Mouse (Mus musculus): ENCODE results near the gene Mvb12b. TPM values are rescaled to one million over a fixed set of nuclear protein-coding genes. Genes with fewer than 3 reads are reported as not detected.
A peak's percentile ranks its signal among the peaks of the same experiment; 100 is the strongest.

Gene Mvb12b
- polyA plus RNA-seq, 1 experiment from 2014 or later = 18.8 TPM

DNA sequence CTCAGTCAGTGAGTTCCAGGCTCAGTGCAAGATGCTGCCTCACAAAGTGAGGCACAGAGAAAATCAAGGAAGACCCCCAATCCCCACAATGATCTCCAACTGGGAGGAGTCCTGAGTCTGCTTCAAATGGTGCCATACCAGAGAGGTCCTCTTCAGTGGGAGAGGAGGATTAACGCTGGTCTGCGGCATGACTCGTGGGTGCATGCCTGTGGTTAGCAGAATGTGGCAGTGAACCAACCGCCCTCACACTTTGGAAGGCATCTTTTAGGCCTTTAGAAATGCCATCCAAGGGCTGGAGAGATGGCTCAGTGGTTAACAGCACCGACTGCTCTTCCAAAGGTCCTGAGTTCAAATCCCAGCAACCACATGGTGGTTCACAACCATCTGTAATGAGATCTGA lies 142.0 kb downstream of the Mvb12b start:
- Histone ChIP-seq H3K9ac (ENCODE audit: low read depth, low read length) (no peak overlapping the region), H3K4me3 (ENCODE audit: low read length) (no peak overlapping the region), H3K27me3 (ENCODE audit: control insufficient read depth, insufficient read depth, low read length) (no peaks in the 10 kb centered on the region), H3K4me1 (ENCODE audit: control insufficient read depth, insufficient read depth, low read length) (no peaks in the 10 kb centered on the region), H3K36me3 (ENCODE audit: control insufficient read depth, insufficient read depth, low read length) (peaks cover 11% of the 10 kb centered on the region; the same call in 1 of the 2 replicates), H3K27ac (ENCODE audit: low read depth, low read length) (no peak overlapping the region), H3K4me2 (replicated peaks; ENCODE audit: low read depth, low read length) (no peak overlapping the region), H3K9me3 (ENCODE audit: control insufficient read depth, low read length) (no peaks in the 10 kb centered on the region)
- no peak for ATAC-seq (ENCODE audit: low FRiP score, low TSS enrichment)
- 92% methylated on average over 5 of the region's 5 CpGs for WGBS

DNA sequence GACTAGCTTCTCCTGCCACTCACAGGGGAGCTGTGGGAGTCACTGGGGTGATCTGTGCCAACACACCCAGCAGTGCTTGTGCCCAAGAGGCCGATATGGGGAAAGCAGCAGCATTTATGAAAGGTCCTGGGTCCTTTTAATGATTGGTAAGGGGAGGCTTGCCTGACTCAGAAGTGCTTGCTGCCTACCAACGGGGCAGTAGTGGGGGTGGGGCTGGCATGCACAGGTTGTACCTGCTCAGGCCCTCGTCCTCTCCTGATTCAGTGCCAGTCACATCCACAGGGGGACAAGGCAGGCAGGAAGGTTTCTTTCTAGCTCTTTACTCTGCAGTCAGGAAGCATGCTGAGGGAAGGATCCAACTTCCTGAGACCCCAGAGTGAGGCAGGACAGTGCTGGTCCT lies 150.6 kb downstream of the Mvb12b start:
- no peaks in the 10 kb centered on the region for H3K4me1 ChIP-seq (ENCODE audit: control insufficient read depth, insufficient read depth, low read length)
- peaks cover 9% of the 10 kb centered on the region; the same call in 1 of the 2 replicates for H3K36me3 ChIP-seq (ENCODE audit: control insufficient read depth, insufficient read depth, low read length)
- H3K4me3 ChIP-seq (ENCODE audit: low read length) = no peak overlapping the region
- H3K27me3 ChIP-seq (ENCODE audit: control insufficient read depth, insufficient read depth, low read length) = no peaks in the 10 kb centered on the region
- H3K9me3 ChIP-seq (ENCODE audit: control insufficient read depth, low read length) = no peaks in the 10 kb centered on the region
- 56% methylated on average over 3 of the region's 3 CpGs for WGBS
- H3K27ac ChIP-seq (ENCODE audit: low read depth, low read length) = no peak overlapping the region
- no peak for ATAC-seq (ENCODE audit: low FRiP score, low TSS enrichment)
- no peak overlapping the region for H3K9ac ChIP-seq (ENCODE audit: low read depth, low read length)
- H3K4me2 ChIP-seq (replicated peaks; ENCODE audit: low read depth, low read length) = no peak overlapping the region

GRCm38 (mm10) chr2:33736722-33737121 lies 151.0 kb downstream of the Mvb12b start:
- H3K9me3 ChIP-seq (ENCODE audit: control insufficient read depth, low read length) = no peaks in the 10 kb centered on the region
- no peaks in the 10 kb centered on the region for H3K4me1 ChIP-seq (ENCODE audit: control insufficient read depth, insufficient read depth, low read length)
- WGBS = 0% methylated on average over 2 of the region's 2 CpGs
- peaks cover 13% of the 10 kb centered on the region; the same call in 1 of the 2 replicates for H3K36me3 ChIP-seq (ENCODE audit: control insufficient read depth, insufficient read depth, low read length)
- ATAC-seq (ENCODE audit: low FRiP score, low TSS enrichment) = no peak
- H3K27me3 ChIP-seq (ENCODE audit: control insufficient read depth, insufficient read depth, low read length) = no peaks in the 10 kb centered on the region
- H3K4me3 ChIP-seq (ENCODE audit: low read length) = no peak overlapping the region
- H3K27ac ChIP-seq (ENCODE audit: low read depth, low read length) = no peak overlapping the region
- no peak overlapping the region for H3K4me2 ChIP-seq (replicated peaks; ENCODE audit: low read depth, low read length)
- no peak overlapping the region for H3K9ac ChIP-seq (ENCODE audit: low read depth, low read length)

- Histone ChIP-seq H3K4me1 (ENCODE audit: control insufficient read depth, insufficient read depth, low read length) (0 out of 2 replicates have a peak, but pooled peaks cover 4% of the 10 kb centered on the region), H3K36me3 (ENCODE audit: control insufficient read depth, insufficient read depth, low read length) (peaks cover 14% of the 10 kb centered on the region; the same call in 1 of the 2 replicates), H3K4me3 (ENCODE audit: low read length) (no peak overlapping the region), H3K27me3 (ENCODE audit: control insufficient read depth, insufficient read depth, low read length) (no peaks in the 10 kb centered on the region), H3K9me3 (ENCODE audit: control insufficient read depth, low read length) (no peaks in the 10 kb centered on the region), H3K9ac (ENCODE audit: low read depth, low read length) (no peak overlapping the region), H3K4me2 (replicated peaks; ENCODE audit: low read depth, low read length) (no peak overlapping the region), H3K27ac (ENCODE audit: low read depth, low read length) (no peak overlapping the region)
- ATAC-seq (ENCODE audit: low FRiP score, low TSS enrichment) = 0 out of 2 replicates have a peak, but pooled peaks have one; percentile 25
- 41% methylated on average over 10 of the region's 10 CpGs for WGBS
Measured at GRCm38 (mm10) chr2:33734781-33735485, 152.8 kb downstream of the Mvb12b start.

DNA sequence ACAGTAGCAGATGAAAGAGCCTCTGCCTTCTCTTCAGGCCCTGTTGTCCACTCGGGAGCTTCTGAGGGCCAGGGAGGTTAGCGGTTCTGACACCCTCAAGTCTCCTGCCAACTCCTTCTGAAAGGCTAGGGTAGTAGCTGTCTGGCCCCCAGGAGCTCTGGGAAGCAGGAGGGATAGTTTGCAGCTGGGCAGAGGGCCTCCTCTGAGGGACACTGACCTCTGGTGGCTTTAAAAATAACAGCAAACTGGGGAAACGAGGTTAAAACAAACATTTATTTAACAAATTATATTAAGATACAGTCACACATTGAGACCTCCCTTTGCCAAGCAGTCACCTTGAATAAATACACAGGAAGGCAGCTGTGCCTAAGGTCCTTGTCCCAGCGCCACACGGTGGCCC lies 158.0 kb downstream of the Mvb12b start:
- ATAC-seq (ENCODE audit: low FRiP score, low TSS enrichment) = no peak
- H3K4me3 ChIP-seq (ENCODE audit: low read length) = no peak overlapping the region
- 0 out of 2 replicates have a peak, but pooled peaks cover 7% of the 10 kb centered on the region for H3K4me1 ChIP-seq (ENCODE audit: control insufficient read depth, insufficient read depth, low read length)
- no peaks in the 10 kb centered on the region for H3K9me3 ChIP-seq (ENCODE audit: control insufficient read depth, low read length)
- H3K36me3 ChIP-seq (ENCODE audit: control insufficient read depth, insufficient read depth, low read length) = peaks cover 14% of the 10 kb centered on the region; the same call in 1 of the 2 replicates
- H3K27ac ChIP-seq (ENCODE audit: low read depth, low read length) = no peak overlapping the region
- H3K9ac ChIP-seq (ENCODE audit: low read depth, low read length) = no peak overlapping the region
- no peaks in the 10 kb centered on the region for H3K27me3 ChIP-seq (ENCODE audit: control insufficient read depth, insufficient read depth, low read length)
- H3K4me2 ChIP-seq (replicated peaks; ENCODE audit: low read depth, low read length) = no peak overlapping the region
- WGBS = 24% methylated on average over 5 of the region's 5 CpGs

DNA sequence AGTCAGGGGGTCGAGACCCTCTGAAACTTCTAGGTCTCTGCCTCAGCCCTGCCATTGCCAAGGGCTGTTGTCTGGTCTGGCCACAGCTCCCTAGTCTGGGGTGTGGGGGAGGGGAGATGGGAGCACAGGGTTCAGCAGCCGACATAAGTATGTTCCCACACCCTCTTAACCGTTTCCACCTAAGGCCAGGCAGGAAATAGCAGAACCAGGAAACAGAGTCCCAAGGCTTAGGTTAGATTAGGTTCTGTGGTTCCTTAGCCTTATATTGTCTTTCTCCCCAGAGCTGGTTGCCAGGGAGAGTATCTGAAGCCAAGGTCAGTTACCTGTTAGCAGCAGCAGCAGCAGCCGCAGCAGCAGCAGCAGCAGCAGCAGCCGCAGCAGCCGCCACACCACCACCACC lies 160.5 kb downstream of the Mvb12b start:
- no peak for ATAC-seq (ENCODE audit: low FRiP score, low TSS enrichment)
- Histone ChIP-seq H3K27ac (ENCODE audit: low read depth, low read length) (no peak overlapping the region), H3K4me3 (ENCODE audit: low read length) (no peak overlapping the region), H3K9ac (ENCODE audit: low read depth, low read length) (no peak overlapping the region), H3K27me3 (ENCODE audit: control insufficient read depth, insufficient read depth, low read length) (no peaks in the 10 kb centered on the region), H3K9me3 (ENCODE audit: control insufficient read depth, low read length) (no peaks in the 10 kb centered on the region), H3K36me3 (ENCODE audit: control insufficient read depth, insufficient read depth, low read length) (peaks cover 5% of the 10 kb centered on the region; the same call in 1 of the 2 replicates), H3K4me2 (replicated peaks; ENCODE audit: low read depth, low read length) (no peak overlapping the region), H3K4me1 (ENCODE audit: control insufficient read depth, insufficient read depth, low read length) (0 out of 2 replicates have a peak, but pooled peaks cover 7% of the 10 kb centered on the region)
- 58% methylated on average over 6 of the region's 6 CpGs for WGBS

GRCm38 (mm10) chr2:33720380-33720898 lies 167.3 kb downstream of the Mvb12b start:
- 51% methylated on average over 9 of the region's 9 CpGs for WGBS
- Histone ChIP-seq H3K4me3 (ENCODE audit: low read length) (no peak overlapping the region), H3K27ac (ENCODE audit: low read depth, low read length) (no peak overlapping the region), H3K9ac (ENCODE audit: low read depth, low read length) (no peak overlapping the region), H3K4me2 (replicated peaks; ENCODE audit: low read depth, low read length) (no peak overlapping the region), H3K4me1 (ENCODE audit: control insufficient read depth, insufficient read depth, low read length) (peaks cover 14% of the 10 kb centered on the region), H3K9me3 (ENCODE audit: control insufficient read depth, low read length) (no peaks in the 10 kb centered on the region), H3K27me3 (ENCODE audit: control insufficient read depth, insufficient read depth, low read length) (peaks cover 25% of the 10 kb centered on the region), H3K36me3 (ENCODE audit: control insufficient read depth, insufficient read depth, low read length) (no peaks in the 10 kb centered on the region)
- no peak; the same call in 1 of the 2 replicates for ATAC-seq (ENCODE audit: low FRiP score, low TSS enrichment)

GRCm38 (mm10) chr2:33719339-33720066 lies 168.2 kb downstream of the Mvb12b start:
- no peaks in the 10 kb centered on the region for H3K9me3 ChIP-seq (ENCODE audit: control insufficient read depth, low read length)
- H3K27ac ChIP-seq (ENCODE audit: low read depth, low read length) = no peak overlapping the region
- peak; percentile 53; the same call in 1 of the 2 replicates for ATAC-seq (ENCODE audit: low FRiP score, low TSS enrichment)
- no peaks in the 10 kb centered on the region for H3K36me3 ChIP-seq (ENCODE audit: control insufficient read depth, insufficient read depth, low read length)
- 23% methylated on average over 12 of the region's 12 CpGs for WGBS
- no peak overlapping the region for H3K9ac ChIP-seq (ENCODE audit: low read depth, low read length)
- H3K4me1 ChIP-seq (ENCODE audit: control insufficient read depth, insufficient read depth, low read length) = peaks cover 14% of the 10 kb centered on the region
- H3K27me3 ChIP-seq (ENCODE audit: control insufficient read depth, insufficient read depth, low read length) = peaks cover 32% of the 10 kb centered on the region
- no peak overlapping the region for H3K4me2 ChIP-seq (replicated peaks; ENCODE audit: low read depth, low read length)
- no peak overlapping the region for H3K4me3 ChIP-seq (ENCODE audit: low read length)

- Histone ChIP-seq H3K9me3 (ENCODE audit: control insufficient read depth, low read length) (no peaks in the 10 kb centered on the region), H3K4me2 (replicated peaks; ENCODE audit: low read depth, low read length) (no peak overlapping the region), H3K4me1 (ENCODE audit: control insufficient read depth, insufficient read depth, low read length) (peaks cover 14% of the 10 kb centered on the region), H3K9ac (ENCODE audit: low read depth, low read length) (no peak overlapping the region), H3K36me3 (ENCODE audit: control insufficient read depth, insufficient read depth, low read length) (no peaks in the 10 kb centered on the region), H3K27ac (ENCODE audit: low read depth, low read length) (no peak overlapping the region), H3K4me3 (ENCODE audit: low read length) (no peak overlapping the region), H3K27me3 (ENCODE audit: control insufficient read depth, insufficient read depth, low read length) (peaks cover 32% of the 10 kb centered on the region)
- no peak for ATAC-seq (ENCODE audit: low FRiP score, low TSS enrichment)
- 40% methylated on average over 6 of the region's 6 CpGs for WGBS
Measured at GRCm38 (mm10) chr2:33718561-33718960, 169.2 kb downstream of the Mvb12b start.

Data from kidney, embryonic 14.5 days (tissue).